Mouse (Mus musculus): Measurements from ENCODE around the gene Fam83g. TPM values are rescaled to one million over a fixed set of nuclear protein-coding genes. Genes with fewer than 3 reads are reported as not detected.
A peak's percentile ranks its signal among the peaks of the same experiment; 100 is the strongest.

Gene Fam83g
- polyA plus RNA-seq, 1 experiment from 2014 or later, result 1.9 TPM

GRCm38 (mm10) chr11:61686906-61687453 lies 3.1 kb downstream of the Fam83g start:
- Histone ChIP-seq H3K4me3 (no peak overlapping the region), H3K9me3 (no peaks in the 10 kb centered on the region), H3K27ac (no peak overlapping the region), H3K4me1 (peaks cover 39% of the 10 kb centered on the region), H3K36me3 (replicated peaks) (no peaks in the 10 kb centered on the region; the same call in 1 of the 2 replicates), H3K27me3 (ENCODE audit: poor library complexity, severe bottlenecking) (peaks cover 50% of the 10 kb centered on the region)
- DNase-seq (ENCODE audit: extremely low spot score, low spot score), result no peak
- 55% methylated on average over 10 of the region's 10 CpGs for WGBS

GRCm38 (mm10) chr11:61687595-61687994 lies 3.7 kb downstream of the Fam83g start:
- H3K9me3 ChIP-seq, result no peaks in the 10 kb centered on the region
- DNase-seq (ENCODE audit: extremely low spot score, low spot score), result no peak
- H3K27ac ChIP-seq, result no peak overlapping the region
- no peak overlapping the region for H3K4me3 ChIP-seq
- H3K4me1 ChIP-seq, result peaks cover 39% of the 10 kb centered on the region
- 68% methylated on average over 2 of the region's 2 CpGs for WGBS
- H3K36me3 ChIP-seq (replicated peaks), result no peaks in the 10 kb centered on the region; the same call in 1 of the 2 replicates
- peaks cover 46% of the 10 kb centered on the region for H3K27me3 ChIP-seq (ENCODE audit: poor library complexity, severe bottlenecking)

GRCm38 (mm10) chr11:61692996-61693395 lies 9.1 kb downstream of the Fam83g start:
- Histone ChIP-seq H3K4me1 (peaks cover under 1% of the 10 kb centered on the region; the same call in 1 of the 2 replicates), H3K9me3 (no peaks in the 10 kb centered on the region)
- WGBS, result 94% methylated on average over 5 of the region's 5 CpGs

GRCm38 (mm10) chr11:61698852-61699251 lies 15.0 kb downstream of the Fam83g start:
- Histone ChIP-seq H3K27ac (no peak overlapping the region), H3K4me1 (peaks cover 32% of the 10 kb centered on the region), H3K36me3 (replicated peaks) (0 out of 2 replicates have a peak, but pooled peaks cover 4% of the 10 kb centered on the region), H3K4me3 (no peak overlapping the region), H3K27me3 (ENCODE audit: poor library complexity, severe bottlenecking) (no peaks in the 10 kb centered on the region), H3K9me3 (no peaks in the 10 kb centered on the region)
- no peak for DNase-seq (ENCODE audit: extremely low spot score, low spot score)

More at GRCm38 (mm10) chr11:61692996-61693395, 9.1 kb downstream of the Fam83g start:
- Histone ChIP-seq H3K27ac (no peak overlapping the region), H3K4me3 (no peak overlapping the region), H3K27me3 (ENCODE audit: poor library complexity, severe bottlenecking) (no peaks in the 10 kb centered on the region), H3K36me3 (replicated peaks) (no peaks in the 10 kb centered on the region; the same call in 1 of the 2 replicates)
- no peak for DNase-seq (ENCODE audit: extremely low spot score, low spot score)

GRCm38 (mm10) chr11:61699460-61699859 lies 15.6 kb downstream of the Fam83g start:
- Histone ChIP-seq H3K9me3 (no peaks in the 10 kb centered on the region), H3K36me3 (replicated peaks) (0 out of 2 replicates have a peak, but pooled peaks cover 4% of the 10 kb centered on the region), H3K27me3 (ENCODE audit: poor library complexity, severe bottlenecking) (no peaks in the 10 kb centered on the region), H3K4me3 (no peak overlapping the region), H3K4me1 (peaks cover 32% of the 10 kb centered on the region), H3K27ac (peak overlapping the region; percentile 65; the same call in 1 of the 2 replicates)
- 90% methylated on average over 5 of the region's 5 CpGs for WGBS
- no peak for DNase-seq (ENCODE audit: extremely low spot score, low spot score)

- H3K27me3 ChIP-seq (ENCODE audit: poor library complexity, severe bottlenecking), result no peaks in the 10 kb centered on the region
- H3K36me3 ChIP-seq (replicated peaks), result 0 out of 2 replicates have a peak, but pooled peaks cover 4% of the 10 kb centered on the region
- H3K27ac ChIP-seq, result peak overlapping the region; percentile 65; the same call in 1 of the 2 replicates
- DNase-seq (ENCODE audit: extremely low spot score, low spot score), result no peak
- 76% methylated on average over 4 of the region's 4 CpGs for WGBS
- H3K4me3 ChIP-seq, result no peak overlapping the region
- peaks cover 32% of the 10 kb centered on the region for H3K4me1 ChIP-seq
- no peaks in the 10 kb centered on the region for H3K9me3 ChIP-seq
Observed at GRCm38 (mm10) chr11:61699933-61700332, 16.0 kb downstream of the Fam83g start.

GRCm38 (mm10) chr11:61701696-61702095 lies 17.8 kb downstream of the Fam83g start:
- no peak overlapping the region for H3K4me3 ChIP-seq
- peak overlapping the region; percentile 65 for H3K27ac ChIP-seq
- no peak for DNase-seq (ENCODE audit: extremely low spot score, low spot score)
- 52% methylated on average over 5 of the region's 5 CpGs for WGBS
- H3K9me3 ChIP-seq, result no peaks in the 10 kb centered on the region
- H3K36me3 ChIP-seq (replicated peaks), result 0 out of 2 replicates have a peak, but pooled peaks cover 4% of the 10 kb centered on the region
- H3K27me3 ChIP-seq (ENCODE audit: poor library complexity, severe bottlenecking), result no peaks in the 10 kb centered on the region
- H3K4me1 ChIP-seq, result peaks cover 32% of the 10 kb centered on the region

GRCm38 (mm10) chr11:61702494-61702893 lies 18.6 kb downstream of the Fam83g start:
- Histone ChIP-seq H3K36me3 (replicated peaks) (0 out of 2 replicates have a peak, but pooled peaks cover 4% of the 10 kb centered on the region), H3K4me3 (no peak overlapping the region), H3K27ac (0 out of 2 replicates have a peak overlapping the region, but pooled peaks have one; percentile 65), H3K27me3 (ENCODE audit: poor library complexity, severe bottlenecking) (no peaks in the 10 kb centered on the region), H3K4me1 (peaks cover 32% of the 10 kb centered on the region), H3K9me3 (no peaks in the 10 kb centered on the region)
- 94% methylated on average over 5 of the region's 5 CpGs for WGBS
- no peak for DNase-seq (ENCODE audit: extremely low spot score, low spot score)

GRCm38 (mm10) chr11:61705581-61705980 lies 21.7 kb downstream of the Fam83g start:
- Histone ChIP-seq H3K36me3 (replicated peaks) (0 out of 2 replicates have a peak, but pooled peaks cover 4% of the 10 kb centered on the region), H3K4me1 (peaks cover 19% of the 10 kb centered on the region), H3K4me3 (no peak overlapping the region), H3K9me3 (no peaks in the 10 kb centered on the region), H3K27me3 (ENCODE audit: poor library complexity, severe bottlenecking) (no peaks in the 10 kb centered on the region), H3K27ac (no peak overlapping the region)
- 90% methylated on average over 2 of the region's 2 CpGs for WGBS
- no peak for DNase-seq (ENCODE audit: extremely low spot score, low spot score)

GRCm38 (mm10) chr11:61706232-61706631 lies 22.3 kb downstream of the Fam83g start:
- Histone ChIP-seq H3K27ac (no peak overlapping the region), H3K36me3 (replicated peaks) (0 out of 2 replicates have a peak, but pooled peaks cover 4% of the 10 kb centered on the region), H3K9me3 (no peaks in the 10 kb centered on the region), H3K4me1 (peaks cover 12% of the 10 kb centered on the region), H3K4me3 (no peak overlapping the region), H3K27me3 (ENCODE audit: poor library complexity, severe bottlenecking) (no peaks in the 10 kb centered on the region)
- DNase-seq (ENCODE audit: extremely low spot score, low spot score), result no peak
- WGBS, result 70% methylated on average over 4 of the region's 4 CpGs

- Histone ChIP-seq H3K4me3 (no peak overlapping the region), H3K27me3 (ENCODE audit: poor library complexity, severe bottlenecking) (peaks cover 4% of the 10 kb centered on the region; the same call in 1 of the 2 replicates), H3K4me1 (0 out of 2 replicates have a peak, but pooled peaks cover 8% of the 10 kb centered on the region), H3K9me3 (no peaks in the 10 kb centered on the region), H3K36me3 (replicated peaks) (no peaks in the 10 kb centered on the region), H3K27ac (no peak overlapping the region)
- DNase-seq (ENCODE audit: extremely low spot score, low spot score), result no peak
- WGBS, result 58% methylated on average over 3 of the region's 3 CpGs
Observed at GRCm38 (mm10) chr11:61708928-61709327, 25.0 kb downstream of the Fam83g start.

GRCm38 (mm10) chr11:61713157-61713855 lies 29.4 kb downstream of the Fam83g start:
- Histone ChIP-seq H3K27me3 (ENCODE audit: poor library complexity, severe bottlenecking) (peaks cover 5% of the 10 kb centered on the region; the same call in 1 of the 2 replicates), H3K4me1 (0 out of 2 replicates have a peak, but pooled peaks cover 8% of the 10 kb centered on the region), H3K36me3 (replicated peaks) (no peaks in the 10 kb centered on the region), H3K4me3 (no peak overlapping the region), H3K27ac (no peak overlapping the region), H3K9me3 (no peaks in the 10 kb centered on the region)
- WGBS, result 67% methylated on average over 15 of the region's 15 CpGs
- DNase-seq (ENCODE audit: extremely low spot score, low spot score), result no peak

Data from forebrain, embryonic 10.5 days (tissue).